Mouse (Mus musculus) lung, postnatal 10 days (tissue): ENCODE measurements around the gene Bach2.

ENCODE experiments used
- DNase-seq: peaks from one replicate; pipeline ENCODE4 v3.0.0; 2021

The Bach2 gene

GRCm38 (mm10) chr4:32579850-32580249 lies 341.2 kb downstream of the Bach2 start:
- DNase-seq = no peak

GRCm38 (mm10) chr4:32584181-32584580 lies 345.6 kb downstream of the Bach2 start:
- DNase-seq = no peak

- peak; percentile 57 for DNase-seq
These were observed 348.0 kb downstream of the Bach2 start for GRCm38 (mm10) chr4:32586596-32586995.

- no peak for DNase-seq
These were observed 348.9 kb downstream of the Bach2 start for GRCm38 (mm10) chr4:32587543-32587942.

GRCm38 (mm10) chr4:32588237-32588636 lies 349.6 kb downstream of the Bach2 start:
- DNase-seq = no peak

- peak; percentile 74 for DNase-seq
These were observed 362.5 kb downstream of the Bach2 start for GRCm38 (mm10) chr4:32601135-32601534.

GRCm38 (mm10) chr4:32602660-32603059 lies 364.1 kb downstream of the Bach2 start, which contains the start of gene Gja10:
Gja10 (minus strand) TSS chr4:32602760.
- no peak for DNase-seq

- DNase-seq = peak; percentile 100
These were observed 376.7 kb downstream of the Bach2 start, which contains the start of gene Casp8ap2 for GRCm38 (mm10) chr4:32615034-32615881. Casp8ap2 (plus strand) TSS chr4:32615451.

GRCm38 (mm10) chr4:32621637-32622036 lies 383.0 kb downstream of the Bach2 start:
- peak; percentile 28 for DNase-seq
